Mouse (Mus musculus): ENCODE measurements around the gene Mettl8.

GRCm38 (mm10) chr2:71048896-71049295, 6.5 kb downstream of the Mettl8 start:
- no peak for TF ChIP-seq CTCF (IDR thresholded peaks at IDR 0.05; ENCODE audit: borderline replicate concordance, control insufficient read depth, extremely low read depth, insufficient read depth, low read length, poor library complexity)
- TF ChIP-seq POLR2A (IDR thresholded peaks at IDR 0.05; ENCODE audit: control insufficient read depth, extremely low read depth, insufficient read depth, low read length, poor library complexity), result no peak

Measured in thymus, adult 2 months (tissue).